Mouse (Mus musculus) thymus, postnatal 36 days (tissue): ENCODE measurements around the gene Snta1.

Experiments
- DNase-seq, 2 experiments: peaks; one replicate each; pipeline ENCODE4 v3.0.0; 2022; ENCODE audit warnings: mixed read lengths in 2 of 2

The Snta1 gene

GRCm38 (mm10) chr2:154407643-154408445 lies at the start of gene Snta1:
Snta1 (minus strand) TSS chr2:154408099.
- DNase-seq, result peak; percentile 70 to 72

- DNase-seq, result no peak
Measured at GRCm38 (mm10) chr2:154456621-154457020, 48.7 kb upstream of the Snta1 start.

GRCm38 (mm10) chr2:154455776-154456175 lies 47.9 kb upstream of the Snta1 start:
- no peak for DNase-seq

GRCm38 (mm10) chr2:154454605-154455004 lies 46.7 kb upstream of the Snta1 start:
- DNase-seq, result no peak

GRCm38 (mm10) chr2:154454099-154454498 lies 46.2 kb upstream of the Snta1 start:
- DNase-seq, result no peak

- DNase-seq, result no peak
Measured at GRCm38 (mm10) chr2:154452951-154453350, 45.1 kb upstream of the Snta1 start.

GRCm38 (mm10) chr2:154448633-154449032 lies 40.7 kb upstream of the Snta1 start:
- DNase-seq, result no peak

GRCm38 (mm10) chr2:154447821-154448220 lies 39.9 kb upstream of the Snta1 start:
- DNase-seq, result no peak

GRCm38 (mm10) chr2:154440453-154440852 lies 32.6 kb upstream of the Snta1 start:
- no peak for DNase-seq

GRCm38 (mm10) chr2:154437191-154437527 lies 29.3 kb upstream of the Snta1 start:
- no peak for DNase-seq

GRCm38 (mm10) chr2:154436458-154437190 lies 28.7 kb upstream of the Snta1 start, which contains the start of gene Cbfa2t2:
Cbfa2t2 (plus strand) TSS chr2:154436481.
- no peak for DNase-seq

GRCm38 (mm10) chr2:154436076-154436457 lies 28.2 kb upstream of the Snta1 start:
- peak; percentile 98 to 99 for DNase-seq

GRCm38 (mm10) chr2:154434690-154435089 lies 26.8 kb upstream of the Snta1 start:
- no peak for DNase-seq

GRCm38 (mm10) chr2:154433391-154433790 lies 25.5 kb upstream of the Snta1 start:
- no peak for DNase-seq

- DNase-seq, result no peak
Measured at GRCm38 (mm10) chr2:154432696-154433095, 24.8 kb upstream of the Snta1 start.

- no peak for DNase-seq
Measured at GRCm38 (mm10) chr2:154430566-154430965, 22.7 kb upstream of the Snta1 start.

GRCm38 (mm10) chr2:154427853-154428360 lies 20.0 kb upstream of the Snta1 start:
- DNase-seq, result no peak

GRCm38 (mm10) chr2:154426905-154427852 lies 19.3 kb upstream of the Snta1 start:
- DNase-seq, result no peak

- DNase-seq, result no peak
Measured at GRCm38 (mm10) chr2:154426188-154426904, 18.4 kb upstream of the Snta1 start.

GRCm38 (mm10) chr2:154425522-154425921 lies 17.6 kb upstream of the Snta1 start:
- DNase-seq, result no peak

- DNase-seq, result no peak
Measured at GRCm38 (mm10) chr2:154423548-154423947, 15.6 kb upstream of the Snta1 start.

GRCm38 (mm10) chr2:154422181-154422580 lies 14.3 kb upstream of the Snta1 start:
- DNase-seq, result no peak
